Mouse (Mus musculus) intestine, embryonic 14.5 days (tissue): ENCODE measurements around the gene Dlx1. TPM values are rescaled to one million over a fixed set of nuclear protein-coding genes. Genes with fewer than 3 reads are reported as not detected.

Source experiments
- ATAC-seq: fragments of 200-750 bp; cut with Nextera tagmentation; replicated peaks from 2 replicates; pipeline ENCODE4 v1.8.0; 2017; ENCODE audit warnings: low read depth, moderate number of reproducible peaks, moderate TSS enrichment, moderate library complexity; ENCODE audit not compliant: low FRiP score, low TSS enrichment
- DNase-seq: peaks from one replicate; pipeline ENCODE4 v3.0.0-alpha.2; 2018; ENCODE audit warnings: low spot score
- H3K27ac ChIP-seq: fragments of 300-500 bp; sonication (generic); 2 replicates; pipeline ENCODE4 v1.5.1; 2014; ENCODE audit warnings: low read depth, mild to moderate bottlenecking, control low read depth
- H3K27me3 ChIP-seq: fragments of 300-500 bp; sonication (generic); replicated peaks from 2 replicates; pipeline ENCODE4 v1.6.1; 2014; ENCODE audit warnings: low read length, control low read depth; ENCODE audit not compliant: control insufficient read depth, insufficient read depth
- H3K36me3 ChIP-seq: fragments of 300-500 bp; sonication (generic); 2 replicates; pipeline ENCODE4 v1.6.1; 2014; ENCODE audit warnings: low read length, control low read depth; ENCODE audit not compliant: control insufficient read depth, insufficient read depth
- H3K4me1 ChIP-seq: fragments of 300-500 bp; sonication (generic); replicated peaks from 2 replicates; pipeline ENCODE4 v1.6.1; 2014; ENCODE audit warnings: low read length, control low read depth, mixed read lengths; ENCODE audit not compliant: control insufficient read depth, insufficient read depth
- H3K4me2 ChIP-seq: fragments of 300-500 bp; sonication (generic); 2 replicates; pipeline ENCODE4 v1.6.1; 2014; ENCODE audit warnings: low read length
- H3K4me3 ChIP-seq: fragments of 300-500 bp; sonication (generic); 2 replicates; pipeline ENCODE4 v1.5.1; 2014; ENCODE audit warnings: low read depth, low read length, control low read depth, mixed read lengths
- H3K9ac ChIP-seq: fragments of 300-500 bp; sonication (generic); 2 replicates; pipeline ENCODE4 v1.6.1; 2014; ENCODE audit warnings: mild to moderate bottlenecking, low read length
- H3K9me3 ChIP-seq: fragments of 300-500 bp; sonication (generic); 2 replicates; pipeline ENCODE4 v1.6.1; 2016; ENCODE audit warnings: low read length, control low read depth; ENCODE audit not compliant: control insufficient read depth
- WGBS: fragments of 180-500 bp; shearing (Covaris S2); extraction: QIAGEN DNeasy Blood & Tissue Kit; methylation state at CpG from one replicate; pipeline ENCODE4 v1.1.7; 2014; 5-methylcytosine and 5-hydroxymethylcytosine counted together
- polyA plus RNA-seq: library from polyadenylated mRNA; unstranded; fragments of >200 nt; fragmentation: Nextera tagmentation; extraction: Ambion mirVana; gene quantifications from 2 replicates; pipeline ENCODE4 v1.2.1, GENCODE M21; 2014

The Dlx1 gene
- polyA plus RNA-seq, 1 experiment from 2014 or later = 8.0 TPM

GRCm38 (mm10) chr2:71550330-71550729 lies 22.4 kb downstream of the Dlx1 start:
- Histone ChIP-seq H3K9me3 (no peaks in the 10 kb centered on the region), H3K9ac (no peak overlapping the region), H3K4me2 (no peak overlapping the region), H3K4me1 (peaks cover 11% of the 10 kb centered on the region), H3K27me3 (peaks cover 88% of the 10 kb centered on the region), H3K36me3 (no peaks in the 10 kb centered on the region), H3K4me3 (no peak overlapping the region), H3K27ac (no peak overlapping the region)
- 27% methylated on average over 3 of the region's 3 CpGs for WGBS
- no peak for DNase-seq
- no peak for ATAC-seq

DNA sequence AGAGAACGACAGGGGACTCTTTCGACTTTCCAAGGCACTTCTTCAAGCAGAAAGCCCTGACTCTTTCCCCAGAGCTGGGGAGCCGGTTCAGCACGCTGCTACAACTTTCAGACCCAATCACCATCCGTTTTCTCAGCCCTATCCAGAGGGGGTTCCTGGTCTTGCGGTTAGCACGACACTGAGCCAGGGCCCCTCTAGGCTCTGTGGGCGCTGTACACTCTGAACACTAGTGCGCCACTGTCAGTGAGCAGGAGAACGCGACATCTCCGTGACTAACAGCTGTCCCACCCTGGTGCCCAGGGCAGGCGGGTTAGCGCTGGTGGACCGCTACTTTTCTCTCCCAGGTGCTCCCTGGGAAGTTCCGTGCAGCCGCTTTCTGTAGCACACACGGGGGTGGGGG lies 23.8 kb downstream of the Dlx1 start:
- DNase-seq (no peak), ATAC-seq (no peak)
- peaks cover under 1% of the 10 kb centered on the region; the same call in 1 of the 2 replicates for H3K4me1 ChIP-seq
- H3K4me2 ChIP-seq = no peak overlapping the region
- no peak overlapping the region for H3K27ac ChIP-seq
- H3K9ac ChIP-seq = no peak overlapping the region
- no peaks in the 10 kb centered on the region for H3K9me3 ChIP-seq
- no peak overlapping the region for H3K4me3 ChIP-seq
- peaks cover 74% of the 10 kb centered on the region for H3K27me3 ChIP-seq
- H3K36me3 ChIP-seq = no peaks in the 10 kb centered on the region
- 1% methylated on average over 18 of the region's 18 CpGs for WGBS

DNA sequence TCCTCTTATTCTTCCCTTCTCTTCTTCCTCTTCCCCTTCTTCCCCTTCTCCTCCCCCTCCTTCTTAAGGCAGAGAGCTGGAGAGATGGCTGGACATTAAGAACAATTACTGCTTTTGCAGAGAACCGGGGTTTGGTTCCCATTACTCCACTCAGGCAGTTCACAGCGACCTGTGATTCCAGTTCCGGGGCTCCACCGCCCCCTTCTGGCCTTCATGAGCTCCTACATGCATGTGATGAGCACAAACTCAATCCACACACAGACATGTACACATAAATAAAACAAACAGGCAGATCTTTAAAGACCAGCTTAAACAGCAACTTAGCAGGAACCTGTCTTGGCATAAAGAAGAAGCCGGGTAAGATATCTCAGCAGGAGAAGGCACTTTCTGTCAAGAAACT lies 28.2 kb downstream of the Dlx1 start:
- H3K9ac ChIP-seq = no peak overlapping the region
- no peaks in the 10 kb centered on the region for H3K36me3 ChIP-seq
- H3K4me1 ChIP-seq = no peaks in the 10 kb centered on the region
- peaks cover 35% of the 10 kb centered on the region for H3K27me3 ChIP-seq
- no peak for ATAC-seq
- H3K4me2 ChIP-seq = no peak overlapping the region
- 69% methylated on average over 5 of the region's 5 CpGs for WGBS
- H3K27ac ChIP-seq = no peak overlapping the region
- no peak for DNase-seq
- no peak overlapping the region for H3K4me3 ChIP-seq
- peaks cover 7% of the 10 kb centered on the region; the same call in 1 of the 2 replicates for H3K9me3 ChIP-seq

DNA sequence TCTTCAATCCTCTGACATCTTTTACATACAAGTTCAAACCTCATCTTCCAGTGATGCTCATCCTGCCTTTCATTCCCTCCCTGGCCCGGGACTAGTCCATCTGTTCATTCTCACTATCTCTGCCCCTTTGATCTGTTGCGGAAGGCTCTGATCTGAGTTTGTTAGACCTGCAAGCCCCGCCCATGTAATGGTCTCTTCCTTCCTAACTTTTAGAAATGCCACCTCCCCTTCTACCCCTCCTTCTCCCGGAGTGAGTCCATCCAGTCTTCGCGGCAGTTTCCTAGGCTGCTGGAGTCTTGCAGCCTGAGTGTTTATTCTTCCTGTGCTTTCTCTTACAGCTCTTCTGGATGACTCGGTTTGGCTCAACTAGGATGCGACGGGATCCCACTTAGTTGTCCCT lies 38.6 kb downstream of the Dlx1 start:
- no peak overlapping the region for H3K4me3 ChIP-seq
- no peaks in the 10 kb centered on the region for H3K9me3 ChIP-seq
- no peak overlapping the region for H3K4me2 ChIP-seq
- no peaks in the 10 kb centered on the region for H3K27me3 ChIP-seq
- ATAC-seq = no peak
- H3K27ac ChIP-seq = no peak overlapping the region
- 65% methylated on average over 9 of the region's 9 CpGs for WGBS
- H3K4me1 ChIP-seq = no peaks in the 10 kb centered on the region
- DNase-seq = no peak
- H3K9ac ChIP-seq = no peak overlapping the region
- H3K36me3 ChIP-seq = no peaks in the 10 kb centered on the region

- Histone ChIP-seq H3K4me2 (no peak overlapping the region), H3K27me3 (no peaks in the 10 kb centered on the region), H3K27ac (no peak overlapping the region), H3K4me1 (no peaks in the 10 kb centered on the region), H3K4me3 (no peak overlapping the region), H3K9me3 (no peaks in the 10 kb centered on the region), H3K9ac (no peak overlapping the region), H3K36me3 (no peaks in the 10 kb centered on the region)
- ATAC-seq = no peak
- WGBS = 57% methylated on average over 4 of the region's 4 CpGs
- DNase-seq = no peak
Observed at GRCm38 (mm10) chr2:71573736-71574135, 45.8 kb downstream of the Dlx1 start.

GRCm38 (mm10) chr2:71577059-71577458 lies 49.1 kb downstream of the Dlx1 start:
- Histone ChIP-seq H3K27ac (no peak overlapping the region), H3K36me3 (no peaks in the 10 kb centered on the region), H3K27me3 (peaks cover 10% of the 10 kb centered on the region; the same call in 1 of the 2 replicates), H3K4me2 (no peak overlapping the region), H3K4me1 (no peaks in the 10 kb centered on the region), H3K9me3 (no peaks in the 10 kb centered on the region), H3K4me3 (no peak overlapping the region), H3K9ac (no peak overlapping the region)
- WGBS = 96% methylated on average over 2 of the region's 2 CpGs
- no peak for ATAC-seq
- no peak for DNase-seq

DNA sequence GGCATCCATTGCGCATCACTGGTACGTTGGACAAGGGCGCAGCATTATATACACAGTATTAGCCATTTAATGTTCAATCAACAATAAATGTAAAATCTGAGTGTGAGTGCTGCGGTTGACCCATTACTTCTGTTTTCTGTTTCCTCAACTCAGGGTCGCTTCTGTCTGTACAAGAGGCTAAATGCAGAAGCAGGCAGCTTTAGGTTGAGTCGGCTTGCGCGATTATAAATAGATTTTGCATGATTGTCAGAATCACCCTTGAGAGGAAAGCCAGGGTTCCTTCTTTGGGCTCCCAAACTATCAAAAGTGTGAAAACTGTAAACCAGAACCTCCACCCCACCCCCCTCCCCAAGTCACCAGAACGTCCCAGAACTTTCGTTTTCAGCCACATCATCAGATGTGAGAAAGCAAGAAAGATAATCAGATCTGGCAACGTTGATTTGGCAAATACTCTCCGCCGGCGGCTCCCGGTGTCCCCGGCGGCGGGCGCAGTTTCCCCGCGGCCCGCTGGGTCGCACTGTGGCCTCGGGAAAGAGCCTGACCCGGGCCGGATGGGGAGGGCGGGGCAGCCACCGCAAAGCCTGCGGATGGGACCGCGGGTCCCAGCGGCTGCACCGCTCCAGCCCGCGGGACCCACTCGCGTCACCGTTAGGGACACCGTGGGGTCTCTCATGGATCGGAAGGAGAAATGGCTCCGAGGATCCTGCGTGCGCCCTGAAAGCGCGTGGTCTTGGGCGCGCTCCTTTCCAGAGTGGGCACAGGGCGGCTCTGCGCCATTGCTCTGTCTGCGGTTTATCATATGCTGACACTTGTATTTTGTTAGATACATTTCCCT lies 52.9 kb downstream of the Dlx1 start:
- peaks cover 14% of the 10 kb centered on the region; the same call in 1 of the 2 replicates for H3K27me3 ChIP-seq
- no peaks in the 10 kb centered on the region for H3K36me3 ChIP-seq
- no peaks in the 10 kb centered on the region for H3K9me3 ChIP-seq
- H3K27ac ChIP-seq = no peak overlapping the region
- H3K9ac ChIP-seq = peak overlapping the region; percentile 43; the same call in 1 of the 2 replicates
- peak overlapping the region; percentile 53 for H3K4me3 ChIP-seq
- peak overlapping the region; percentile 90 for H3K4me2 ChIP-seq
- ATAC-seq (peak; percentile 70), DNase-seq (peak; percentile 82)
- WGBS = 10% methylated on average over 50 of the region's 50 CpGs
- no peaks in the 10 kb centered on the region for H3K4me1 ChIP-seq

DNA sequence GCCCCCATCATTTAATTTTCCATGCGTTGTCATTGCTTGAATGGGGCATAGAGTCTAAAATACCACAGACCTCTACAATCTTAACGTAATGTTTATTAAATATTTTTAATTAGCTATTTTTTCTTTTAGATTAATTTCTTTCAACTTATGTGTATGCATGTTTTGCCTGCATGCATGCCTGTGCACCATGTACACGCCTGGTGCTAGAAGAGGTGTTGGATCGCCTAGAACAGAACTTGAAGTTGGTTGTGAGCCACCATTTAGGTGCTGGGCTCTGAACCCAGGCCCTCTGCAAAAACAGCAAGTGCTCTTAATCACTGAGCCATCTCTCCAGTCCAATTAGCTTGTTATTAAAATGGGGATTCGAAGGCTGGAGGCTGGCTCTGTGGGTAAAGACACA lies 53.6 kb downstream of the Dlx1 start:
- Histone ChIP-seq H3K27ac (no peak overlapping the region), H3K27me3 (peaks cover 14% of the 10 kb centered on the region; the same call in 1 of the 2 replicates), H3K9ac (no peak overlapping the region), H3K36me3 (no peaks in the 10 kb centered on the region), H3K4me3 (peak overlapping the region; percentile 53), H3K4me2 (peak overlapping the region; percentile 90), H3K4me1 (no peaks in the 10 kb centered on the region), H3K9me3 (no peaks in the 10 kb centered on the region)
- WGBS = 65% methylated on average over 5 of the region's 5 CpGs
- ATAC-seq (no peak), DNase-seq (no peak)
